Mouse (Mus musculus) heart, adult 11 months (tissue): ENCODE results near the gene Vav3.

ENCODE experiments used
- DNase-seq: peaks from one replicate; pipeline ENCODE4 v3.0.0; 2022

Gene Vav3

GRCm38 (mm10) chr3:109516372-109516771 is 175.9 kb downstream of the Vav3 start:
- DNase-seq = no peak

DNA sequence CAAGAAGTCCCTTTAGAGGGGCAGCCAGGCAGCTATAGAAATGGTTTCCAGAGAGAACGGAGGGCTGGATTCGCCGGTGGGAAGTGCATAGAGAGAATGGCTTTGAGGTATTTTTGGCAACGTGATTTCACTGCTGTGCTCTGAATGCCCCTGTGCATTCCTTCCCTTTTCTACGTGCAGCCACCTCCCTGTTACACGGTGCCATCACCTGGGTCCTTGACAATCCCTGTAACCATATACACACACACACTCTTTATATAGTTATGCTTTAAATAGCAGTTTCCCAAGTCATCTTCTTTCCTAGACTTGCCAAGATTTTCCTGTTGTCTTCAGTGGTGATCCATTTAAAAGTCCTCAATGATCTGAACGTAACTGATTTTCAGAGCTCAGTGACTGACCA is 181.7 kb downstream of the Vav3 start:
- no peak for DNase-seq

- no peak for DNase-seq
Observed at GRCm38 (mm10) chr3:109525825-109526224, 185.4 kb downstream of the Vav3 start.

- peak; percentile 89 for DNase-seq
Observed at GRCm38 (mm10) chr3:109526246-109526645, 185.8 kb downstream of the Vav3 start.

DNA sequence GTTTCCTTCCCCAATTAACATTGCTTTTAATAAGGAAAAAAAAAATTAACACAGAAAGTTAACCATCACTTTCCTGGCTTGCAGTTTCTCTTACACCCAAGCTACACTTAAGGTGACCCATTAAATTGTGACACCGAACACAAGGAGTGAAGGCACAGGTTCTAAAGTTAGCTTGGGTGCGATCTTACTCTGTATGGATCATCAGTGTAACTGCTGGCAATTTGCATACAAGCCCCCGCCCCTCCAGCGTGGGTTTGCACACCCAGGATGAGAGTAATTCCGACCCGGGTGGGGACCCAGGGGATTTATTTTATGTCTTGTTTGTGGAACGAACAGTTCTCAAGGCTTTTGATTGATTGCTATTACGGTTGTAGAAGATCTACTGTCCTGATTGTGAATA is 186.2 kb downstream of the Vav3 start:
- DNase-seq = peak; percentile 70

DNA sequence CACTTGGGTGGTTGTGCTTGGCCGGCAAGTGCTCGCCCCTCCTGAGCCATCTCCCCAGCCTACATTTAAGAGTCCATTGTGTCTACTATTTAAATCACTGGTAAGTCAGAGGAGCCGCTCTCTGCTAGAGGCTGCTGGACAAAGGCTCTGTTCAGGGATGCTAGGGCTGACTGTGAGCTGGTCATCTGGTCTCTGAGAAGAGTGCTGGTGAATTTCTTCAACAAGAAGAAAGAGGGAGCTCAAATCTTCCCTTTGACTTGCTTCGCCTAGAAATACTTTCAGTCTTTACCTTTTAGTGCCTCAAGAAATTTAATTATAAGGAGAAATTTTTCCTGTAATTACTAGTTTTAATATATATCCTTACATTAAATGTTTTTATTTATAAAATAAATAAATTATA is 188.2 kb downstream of the Vav3 start:
- DNase-seq = no peak

- DNase-seq = no peak
Observed at GRCm38 (mm10) chr3:109537686-109538085, 197.2 kb downstream of the Vav3 start.

GRCm38 (mm10) chr3:109540009-109540408 is 199.6 kb downstream of the Vav3 start:
- no peak for DNase-seq

- no peak for DNase-seq
Observed at GRCm38 (mm10) chr3:109544476-109545221, 204.2 kb downstream of the Vav3 start.

GRCm38 (mm10) chr3:109557329-109557728 is 216.9 kb downstream of the Vav3 start:
- DNase-seq = no peak

DNA sequence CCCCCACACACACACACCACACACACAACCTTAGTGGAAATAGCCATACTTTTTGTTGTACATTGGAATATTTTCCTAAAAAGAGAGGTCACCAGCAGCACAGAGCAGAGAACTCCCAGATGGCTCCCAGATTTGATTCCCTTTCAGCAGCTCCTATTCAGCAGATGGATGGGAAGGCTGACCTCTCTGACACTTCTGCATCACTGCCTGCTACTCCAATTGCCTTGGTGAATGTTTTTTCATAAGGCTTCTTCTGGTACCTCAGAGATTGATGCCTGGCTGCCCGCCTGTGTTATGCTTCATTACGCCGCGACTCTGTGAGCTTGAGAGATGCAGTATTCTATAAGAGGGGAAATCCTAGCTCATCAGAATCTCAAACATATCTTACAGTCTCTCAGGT is 220.8 kb downstream of the Vav3 start:
- DNase-seq = peak; percentile 58

GRCm38 (mm10) chr3:109561776-109562175 is 221.3 kb downstream of the Vav3 start:
- DNase-seq = peak; percentile 54

- DNase-seq = peak; percentile 55
Observed at GRCm38 (mm10) chr3:109562268-109562667, 221.8 kb downstream of the Vav3 start.

DNA sequence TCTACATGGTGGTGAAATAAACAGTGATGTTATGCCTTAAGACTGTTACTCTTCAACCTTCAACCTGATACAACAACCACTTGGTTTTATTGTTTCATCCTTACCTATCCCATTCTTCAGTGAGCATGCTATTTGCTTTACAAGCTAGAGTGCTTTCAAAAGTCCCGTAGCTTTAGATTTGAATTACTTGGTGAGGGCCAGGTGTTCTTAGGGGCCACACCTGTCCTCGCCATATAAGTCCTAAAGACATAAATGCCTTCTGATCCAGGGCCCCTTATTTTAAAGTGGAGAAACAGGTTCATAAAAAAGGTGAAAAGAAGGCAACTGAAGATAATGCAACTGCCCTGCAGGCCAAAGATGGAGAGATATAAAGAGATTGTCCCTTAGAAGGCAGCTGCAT is 224.0 kb downstream of the Vav3 start:
- DNase-seq = no peak

GRCm38 (mm10) chr3:109568542-109569265 is 228.3 kb downstream of the Vav3 start:
- DNase-seq = peak; percentile 85

DNA sequence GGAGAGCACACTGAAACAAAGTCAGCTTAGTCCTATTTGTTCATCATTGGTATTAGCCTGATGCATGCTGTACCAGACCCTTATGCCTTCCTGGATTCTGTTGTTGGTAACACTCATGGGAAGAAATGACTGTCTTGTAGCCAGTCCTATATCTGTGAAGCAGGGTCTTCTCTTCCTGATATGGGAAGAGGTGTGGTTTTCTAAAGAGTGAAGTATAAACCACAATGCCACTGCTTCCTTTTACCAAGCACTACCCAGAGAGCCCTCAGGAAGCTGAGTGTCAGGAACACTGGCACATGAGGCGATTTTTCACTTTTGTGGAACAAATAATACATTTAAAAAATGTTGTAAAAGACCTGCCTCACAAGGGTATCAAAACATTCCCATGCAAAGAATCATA is 231.0 kb downstream of the Vav3 start:
- DNase-seq = no peak

GRCm38 (mm10) chr3:109572871-109573270 is 232.4 kb downstream of the Vav3 start:
- DNase-seq = no peak

GRCm38 (mm10) chr3:109573549-109574146 is 233.2 kb downstream of the Vav3 start:
- no peak for DNase-seq

DNA sequence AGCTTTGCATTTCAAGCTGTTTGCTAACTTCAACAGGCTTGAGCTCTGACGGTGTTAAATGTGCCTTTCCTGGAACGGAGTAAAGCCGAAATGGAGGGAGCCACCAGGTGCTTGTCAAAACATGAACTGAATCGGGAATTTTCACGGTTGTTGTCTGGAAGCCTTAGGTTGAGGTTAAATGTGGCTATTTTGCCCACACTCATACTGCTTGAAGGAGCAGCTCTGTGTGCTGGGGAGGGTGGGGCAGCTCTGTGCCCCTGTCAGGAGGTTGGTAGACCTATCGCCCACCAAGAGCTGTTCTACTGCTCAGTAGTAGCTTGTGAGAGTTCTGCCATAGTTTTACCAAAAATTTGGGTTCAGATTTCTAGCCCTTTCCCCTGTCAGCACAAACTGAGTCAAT is 233.7 kb downstream of the Vav3 start:
- no peak for DNase-seq

DNA sequence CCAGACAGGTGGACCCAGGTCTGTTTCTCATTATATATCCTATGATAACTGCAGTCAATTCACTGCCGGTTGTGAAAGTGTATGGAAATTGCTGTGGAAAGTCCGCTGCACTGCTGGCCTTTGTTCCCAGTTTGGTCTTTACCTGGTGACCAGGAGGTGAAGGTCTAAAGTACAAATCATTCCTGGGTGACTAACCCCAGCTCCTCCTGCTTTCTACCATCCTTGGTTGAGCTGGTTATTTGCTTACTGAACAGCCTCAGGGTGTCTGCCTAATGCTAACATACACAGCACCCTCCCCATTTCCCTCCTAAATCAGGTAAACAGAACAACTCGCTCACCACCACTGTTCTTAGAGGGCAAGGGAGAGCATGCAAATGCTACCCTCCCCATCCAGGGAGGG is 237.9 kb downstream of the Vav3 start:
- DNase-seq = no peak

GRCm38 (mm10) chr3:109578983-109579382 is 238.5 kb downstream of the Vav3 start:
- DNase-seq = no peak

GRCm38 (mm10) chr3:109585946-109586345 is 245.5 kb downstream of the Vav3 start:
- no peak for DNase-seq

- no peak for DNase-seq
Observed at GRCm38 (mm10) chr3:109592970-109593369, 252.5 kb downstream of the Vav3 start.

GRCm38 (mm10) chr3:109596084-109596483 is 255.6 kb downstream of the Vav3 start:
- DNase-seq = no peak
